Mouse (Mus musculus) cerebellum, adult 9-11 months (tissue): ENCODE data around the gene Esrrg.
A peak's percentile ranks its signal among the peaks of the same experiment; 100 is the strongest.

ENCODE experiments used
- DNase-seq: peaks from one replicate; pipeline ENCODE4 v3.0.0; 2022

The Esrrg gene

GRCm38 (mm10) chr1:188164251-188164650, 555.7 kb downstream of the Esrrg start:
- DNase-seq = no peak

GRCm38 (mm10) chr1:188173859-188174258, 565.3 kb downstream of the Esrrg start:
- no peak for DNase-seq

- DNase-seq = peak; percentile 12
Measured at GRCm38 (mm10) chr1:188182951-188183350, 574.4 kb downstream of the Esrrg start.

- no peak for DNase-seq
Measured at GRCm38 (mm10) chr1:188186440-188187117, 578.0 kb downstream of the Esrrg start.

- DNase-seq = no peak
Measured at GRCm38 (mm10) chr1:188192971-188193370, 584.4 kb downstream of the Esrrg start.

- DNase-seq = no peak
Measured at GRCm38 (mm10) chr1:188207421-188207820, 598.8 kb downstream of the Esrrg start.

- no peak for DNase-seq
Measured at GRCm38 (mm10) chr1:188209025-188209424, 600.4 kb downstream of the Esrrg start.

- DNase-seq = no peak
Measured at GRCm38 (mm10) chr1:188214885-188215611, 606.5 kb downstream of the Esrrg start.

- no peak for DNase-seq
Measured at GRCm38 (mm10) chr1:188221226-188221792, 612.7 kb downstream of the Esrrg start.

- no peak for DNase-seq
Measured at GRCm38 (mm10) chr1:188233036-188233724, 624.6 kb downstream of the Esrrg start.

- no peak for DNase-seq
Measured at GRCm38 (mm10) chr1:188238636-188239035, 630.0 kb downstream of the Esrrg start.

GRCm38 (mm10) chr1:188241766-188242165, 633.2 kb downstream of the Esrrg start:
- no peak for DNase-seq

GRCm38 (mm10) chr1:188257500-188257899, 648.9 kb downstream of the Esrrg start:
- no peak for DNase-seq

GRCm38 (mm10) chr1:188260259-188261107, 651.9 kb downstream of the Esrrg start:
- DNase-seq = no peak

GRCm38 (mm10) chr1:188261903-188262682, 653.5 kb downstream of the Esrrg start, which contains the start of gene Ush2a:
Gene Ush2a, plus strand, starts transcription at chr1:188262023.
- DNase-seq = no peak
